Mouse (Mus musculus): ENCODE measurements at regions not wholly inside any gene's neighbourhood (a gene's known extent, or its start where the extent isn't known, plus 50 kb on each side); places are given as distances from the start of the nearest gene placed in this dataset.

- TF ChIP-seq CTCF (IDR thresholded peaks at IDR 0.05; ENCODE audit: insufficient read depth, low read depth, low read length): no peak
- no peak for TF ChIP-seq POLR2A (IDR thresholded peaks at IDR 0.05; ENCODE audit: insufficient read depth, low read depth, low read length)
- WGBS: 81% methylated on average over 9 of the region's 9 CpGs
- H3K4me1 ChIP-seq (ENCODE audit: control insufficient read depth, insufficient read depth, low read length): no peaks in the 10 kb centered on the region
- no peak overlapping the region for H3K4me3 ChIP-seq (ENCODE audit: insufficient read depth, low read depth, low read length)
- H3K27ac ChIP-seq (ENCODE audit: insufficient read depth, low read depth, low read length): no peak overlapping the region
Observed at GRCm38 (mm10) chr17:88305165-88305564, 135.3 kb upstream of the Foxn2 start.

GRCm38 (mm10) chr17:88306325-88306724 lies 134.2 kb upstream of the Foxn2 start:
- H3K4me3 ChIP-seq (ENCODE audit: insufficient read depth, low read depth, low read length): no peak overlapping the region
- no peaks in the 10 kb centered on the region for H3K4me1 ChIP-seq (ENCODE audit: control insufficient read depth, insufficient read depth, low read length)
- no peak overlapping the region for H3K27ac ChIP-seq (ENCODE audit: insufficient read depth, low read depth, low read length)
- WGBS: 79% methylated on average over 9 of the region's 9 CpGs
- TF ChIP-seq POLR2A (IDR thresholded peaks at IDR 0.05; ENCODE audit: insufficient read depth, low read depth, low read length) (no peak), CTCF (IDR thresholded peaks at IDR 0.05; ENCODE audit: insufficient read depth, low read depth, low read length) (no peak)

GRCm38 (mm10) chr17:88307082-88307481 lies 133.4 kb upstream of the Foxn2 start:
- no peak overlapping the region for H3K4me3 ChIP-seq (ENCODE audit: insufficient read depth, low read depth, low read length)
- no peak for TF ChIP-seq CTCF (IDR thresholded peaks at IDR 0.05; ENCODE audit: insufficient read depth, low read depth, low read length)
- TF ChIP-seq POLR2A (IDR thresholded peaks at IDR 0.05; ENCODE audit: insufficient read depth, low read depth, low read length): no peak
- no peak overlapping the region for H3K27ac ChIP-seq (ENCODE audit: insufficient read depth, low read depth, low read length)
- no peaks in the 10 kb centered on the region for H3K4me1 ChIP-seq (ENCODE audit: control insufficient read depth, insufficient read depth, low read length)
- 59% methylated on average over 4 of the region's 4 CpGs for WGBS

- 93% methylated on average over 9 of the region's 9 CpGs for WGBS
- Histone ChIP-seq H3K27ac (ENCODE audit: insufficient read depth, low read depth, low read length) (no peak overlapping the region), H3K4me3 (ENCODE audit: insufficient read depth, low read depth, low read length) (no peak overlapping the region), H3K4me1 (ENCODE audit: control insufficient read depth, insufficient read depth, low read length) (no peaks in the 10 kb centered on the region)
- TF ChIP-seq POLR2A (IDR thresholded peaks at IDR 0.05; ENCODE audit: insufficient read depth, low read depth, low read length) (no peak), CTCF (IDR thresholded peaks at IDR 0.05; ENCODE audit: insufficient read depth, low read depth, low read length) (no peak)
Observed at GRCm38 (mm10) chr17:88307826-88308225, 132.7 kb upstream of the Foxn2 start.

GRCm38 (mm10) chr17:88312876-88313275 lies 127.6 kb upstream of the Foxn2 start:
- 94% methylated on average over 2 of the region's 2 CpGs for WGBS
- peaks cover 3% of the 10 kb centered on the region; the same call in 1 of the 2 replicates for H3K4me1 ChIP-seq (ENCODE audit: control insufficient read depth, insufficient read depth, low read length)
- TF ChIP-seq POLR2A (IDR thresholded peaks at IDR 0.05; ENCODE audit: insufficient read depth, low read depth, low read length) (no peak), CTCF (IDR thresholded peaks at IDR 0.05; ENCODE audit: insufficient read depth, low read depth, low read length) (no peak)

GRCm38 (mm10) chr17:88316213-88316967 lies 124.1 kb upstream of the Foxn2 start:
- WGBS: 50% methylated on average over 14 of the region's 15 CpGs
- no peak for TF ChIP-seq CTCF (IDR thresholded peaks at IDR 0.05; ENCODE audit: insufficient read depth, low read depth, low read length)
- TF ChIP-seq POLR2A (IDR thresholded peaks at IDR 0.05; ENCODE audit: insufficient read depth, low read depth, low read length): no peak
- Histone ChIP-seq H3K4me1 (ENCODE audit: control insufficient read depth, insufficient read depth, low read length) (peaks cover 3% of the 10 kb centered on the region; the same call in 1 of the 2 replicates), H3K27ac (ENCODE audit: insufficient read depth, low read depth, low read length) (no peak overlapping the region), H3K4me3 (ENCODE audit: insufficient read depth, low read depth, low read length) (no peak overlapping the region)

More at GRCm38 (mm10) chr17:88312876-88313275, 127.6 kb upstream of the Foxn2 start:
- Histone ChIP-seq H3K4me3 (ENCODE audit: insufficient read depth, low read depth, low read length) (no peak overlapping the region), H3K27ac (ENCODE audit: insufficient read depth, low read depth, low read length) (no peak overlapping the region)

- 81% methylated on average over 5 of the region's 5 CpGs for WGBS
- no peak for TF ChIP-seq CTCF (IDR thresholded peaks at IDR 0.05; ENCODE audit: insufficient read depth, low read depth, low read length)
- no peak for TF ChIP-seq POLR2A (IDR thresholded peaks at IDR 0.05; ENCODE audit: insufficient read depth, low read depth, low read length)
- H3K4me3 ChIP-seq (ENCODE audit: insufficient read depth, low read depth, low read length): no peak overlapping the region
- peaks cover 3% of the 10 kb centered on the region; the same call in 1 of the 2 replicates for H3K4me1 ChIP-seq (ENCODE audit: control insufficient read depth, insufficient read depth, low read length)
- no peak overlapping the region for H3K27ac ChIP-seq (ENCODE audit: insufficient read depth, low read depth, low read length)
Observed at GRCm38 (mm10) chr17:88317311-88317710, 123.2 kb upstream of the Foxn2 start.

GRCm38 (mm10) chr17:88317806-88318205 lies 122.7 kb upstream of the Foxn2 start:
- TF ChIP-seq POLR2A (IDR thresholded peaks at IDR 0.05; ENCODE audit: insufficient read depth, low read depth, low read length) (no peak), CTCF (IDR thresholded peaks at IDR 0.05; ENCODE audit: insufficient read depth, low read depth, low read length) (no peak)
- peaks cover 3% of the 10 kb centered on the region; the same call in 1 of the 2 replicates for H3K4me1 ChIP-seq (ENCODE audit: control insufficient read depth, insufficient read depth, low read length)
- no peak overlapping the region for H3K4me3 ChIP-seq (ENCODE audit: insufficient read depth, low read depth, low read length)
- no peak overlapping the region for H3K27ac ChIP-seq (ENCODE audit: insufficient read depth, low read depth, low read length)
- WGBS: 87% methylated on average over 7 of the region's 7 CpGs

- no peak overlapping the region for H3K4me3 ChIP-seq (ENCODE audit: insufficient read depth, low read depth, low read length)
- TF ChIP-seq POLR2A (IDR thresholded peaks at IDR 0.05; ENCODE audit: insufficient read depth, low read depth, low read length): no peak
- TF ChIP-seq CTCF (IDR thresholded peaks at IDR 0.05; ENCODE audit: insufficient read depth, low read depth, low read length): no peak
- 80% methylated on average over 16 of the region's 16 CpGs for WGBS
- no peak overlapping the region for H3K27ac ChIP-seq (ENCODE audit: insufficient read depth, low read depth, low read length)
- H3K4me1 ChIP-seq (ENCODE audit: control insufficient read depth, insufficient read depth, low read length): peaks cover 3% of the 10 kb centered on the region; the same call in 1 of the 2 replicates
Observed at GRCm38 (mm10) chr17:88318207-88318791, 122.2 kb upstream of the Foxn2 start.

All from olfactory bulb, adult 2 months (tissue).